Mouse (Mus musculus) induced T-regulatory cell, adult 2 months (primary cell): ENCODE data around the gene Gas2l2.

ENCODE experiments used
- DNase-seq: peaks from one replicate; pipeline ENCODE4 v3.0.0-alpha.2; 2012; ENCODE audit warnings: low read depth

Gene Gas2l2

DNA sequence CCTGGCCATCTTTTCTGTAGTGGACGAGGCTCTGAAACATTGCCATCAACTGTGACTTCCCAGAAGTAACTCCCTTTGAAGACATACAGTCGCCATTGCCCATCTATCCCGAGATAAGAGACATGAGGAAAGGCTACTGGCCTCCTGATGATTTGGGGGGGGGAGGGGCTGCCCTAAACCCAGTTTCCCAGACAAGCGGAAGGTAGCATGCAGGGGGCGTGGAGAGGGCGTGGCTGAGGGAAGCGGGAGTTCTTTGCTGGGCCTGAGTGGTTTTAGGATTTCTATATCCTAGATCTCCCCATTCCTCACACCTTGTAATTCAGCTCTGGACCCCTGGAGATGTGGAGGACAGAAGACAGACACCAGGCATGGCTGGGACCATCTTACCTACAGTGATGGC lies 14.6 kb upstream of the Gas2l2 start:
- peak; percentile 37 for DNase-seq

DNA sequence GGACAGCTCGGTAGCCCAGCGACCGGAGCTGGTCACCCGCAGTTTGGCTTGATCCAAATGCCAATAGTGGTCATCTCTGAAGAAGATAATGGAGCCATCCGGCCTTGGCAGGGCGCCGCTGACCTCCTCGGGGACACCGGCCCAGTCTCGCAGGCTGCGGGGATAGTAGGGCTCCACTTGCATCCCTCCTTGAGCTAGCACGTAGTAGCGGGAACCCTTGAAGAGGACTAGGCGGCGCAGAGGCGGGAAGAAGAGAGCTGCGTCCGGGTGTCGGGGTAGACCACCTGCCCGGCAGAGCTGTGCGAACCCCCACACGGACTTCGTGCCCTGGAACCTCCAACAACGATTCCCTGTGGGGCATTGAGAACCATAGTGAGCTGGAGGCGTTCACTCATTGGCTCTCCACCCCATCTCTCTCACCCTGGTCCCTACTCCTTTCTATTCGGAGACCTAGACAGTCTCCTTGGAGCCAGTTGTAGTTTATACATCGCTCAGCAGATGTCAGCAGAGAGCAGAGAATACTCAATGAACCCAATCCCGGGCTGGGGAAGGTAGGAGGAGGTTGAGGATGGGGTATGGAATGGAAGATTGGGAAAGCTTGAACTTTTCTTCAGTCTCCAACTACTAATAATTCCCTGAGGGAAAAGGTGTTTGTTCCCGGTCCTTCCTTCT lies 13.5 kb upstream of the Gas2l2 start:
- DNase-seq, result peak; percentile 86

DNA sequence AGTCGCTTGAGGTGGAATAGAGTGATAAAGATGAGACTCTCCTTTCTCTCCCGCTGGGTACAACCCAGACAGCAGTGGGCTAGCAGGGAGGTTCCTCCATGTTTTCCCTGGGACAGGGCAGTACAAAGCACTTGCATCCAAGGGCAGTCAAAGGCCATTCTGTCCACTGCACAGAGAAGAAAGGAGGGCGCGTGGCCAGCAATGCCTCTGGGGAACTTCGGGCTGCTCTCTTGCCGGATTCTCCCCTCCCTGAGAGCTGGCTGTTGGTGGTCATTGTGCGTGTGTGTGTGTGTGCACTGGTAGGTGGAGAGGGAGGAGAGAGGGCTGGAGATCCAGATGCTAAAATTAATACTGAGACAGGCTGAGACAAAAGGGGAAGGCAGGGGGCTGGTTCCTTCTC lies 12.0 kb upstream of the Gas2l2 start:
- no peak for DNase-seq

DNA sequence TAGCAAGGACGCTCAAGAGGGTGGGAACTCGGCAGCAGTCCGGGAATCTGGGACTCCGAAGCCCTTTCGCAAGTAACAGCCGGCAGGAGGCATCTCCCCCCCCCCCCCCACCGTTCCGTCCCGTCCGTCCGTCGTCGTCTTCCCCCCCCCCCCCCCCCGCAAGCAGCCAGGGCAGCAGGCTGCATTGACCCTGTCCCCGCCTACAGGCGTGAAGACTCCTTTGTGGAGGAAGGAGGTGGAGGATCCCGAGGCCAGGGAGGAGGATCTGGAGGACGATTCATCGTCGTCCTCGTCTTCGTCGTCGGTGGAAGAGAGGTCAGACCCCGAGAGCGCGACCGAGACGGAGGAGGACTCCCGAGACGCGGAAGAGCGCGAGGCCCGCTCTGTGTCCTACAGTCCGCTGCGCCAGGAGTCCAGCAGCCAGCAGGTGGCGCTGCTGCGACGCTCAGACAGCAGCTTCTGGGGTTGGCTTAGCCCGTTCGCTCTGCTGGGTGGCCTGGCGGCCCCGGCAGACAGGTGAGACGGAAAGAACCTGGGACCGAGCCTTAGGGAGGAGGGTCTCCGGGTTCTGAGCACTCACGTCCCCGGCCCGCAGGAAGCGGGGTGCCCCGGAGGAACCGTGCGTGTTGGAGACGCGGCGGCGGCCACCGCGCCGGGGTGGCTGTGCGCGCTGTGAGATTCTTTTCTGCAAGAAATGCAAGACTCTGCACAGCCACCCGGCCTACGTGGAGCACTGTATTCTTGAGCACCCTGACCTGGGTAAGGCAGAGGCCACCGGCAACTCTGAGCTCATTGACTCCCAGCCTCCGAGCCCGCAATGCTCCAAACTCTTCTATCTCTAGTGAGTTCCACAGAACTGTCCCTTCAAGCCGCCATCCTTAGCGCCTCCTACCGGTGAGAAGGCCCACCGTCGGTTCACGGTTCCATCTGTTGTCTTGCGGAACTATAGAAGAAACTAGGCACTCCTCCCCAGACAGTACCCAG lies 11.1 kb upstream of the Gas2l2 start:
- peak; percentile 97 for DNase-seq

DNA sequence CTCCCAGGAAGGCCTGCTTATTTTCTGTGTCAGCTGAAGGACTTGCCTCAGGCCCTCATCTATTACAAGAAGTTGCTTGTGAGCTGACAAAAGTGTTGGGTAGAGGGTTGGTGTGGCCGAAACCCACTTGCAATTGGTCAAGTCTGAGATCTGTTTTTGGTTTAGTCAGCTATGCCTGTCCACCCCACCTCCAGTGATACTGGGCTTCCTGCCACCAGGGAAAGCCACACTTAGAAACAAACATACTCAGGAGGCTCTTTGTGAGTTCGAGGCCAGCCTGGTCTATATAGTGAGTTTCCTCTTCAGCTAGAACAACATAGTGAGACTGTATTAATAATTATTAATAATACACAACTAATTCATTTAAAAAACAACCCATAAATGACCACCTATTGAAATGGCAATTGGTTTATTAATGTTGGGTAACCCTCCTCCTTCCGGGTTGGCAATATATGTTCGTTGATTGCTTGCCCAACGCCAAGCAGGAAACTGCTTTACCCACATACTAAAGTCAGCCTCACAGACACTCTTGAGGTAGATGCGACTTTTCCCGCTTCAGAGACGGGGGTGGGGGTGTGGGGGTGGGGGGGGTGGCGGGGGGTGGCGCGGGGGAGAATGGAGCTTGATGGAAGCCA lies 10.3 kb upstream of the Gas2l2 start:
- DNase-seq, result peak; percentile 43

DNA sequence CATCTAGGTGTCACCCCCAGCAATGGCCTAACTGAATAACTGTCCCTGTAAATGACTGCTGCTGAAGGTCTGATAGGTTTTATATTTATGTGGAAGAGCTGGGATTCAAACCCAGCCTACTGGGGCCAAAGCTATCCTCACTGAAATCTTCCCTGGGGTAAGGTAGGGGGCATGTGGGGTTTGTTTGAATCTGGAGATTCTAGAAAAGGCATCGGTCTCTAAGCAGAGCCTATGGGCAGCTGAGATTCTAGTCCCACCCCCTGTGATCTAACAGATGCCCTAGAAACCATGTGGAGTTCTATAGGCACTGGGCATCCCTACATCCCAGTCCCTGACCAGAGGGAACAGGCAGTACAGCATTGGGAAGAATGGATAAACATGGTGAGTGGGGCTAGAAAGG lies 8.1 kb upstream of the Gas2l2 start, which contains the start of gene 1700020L24Rik:
Gene 1700020L24Rik (plus strand): TSS at position 301 of the 400 bp plus-strand sequence.
- DNase-seq, result no peak

DNA sequence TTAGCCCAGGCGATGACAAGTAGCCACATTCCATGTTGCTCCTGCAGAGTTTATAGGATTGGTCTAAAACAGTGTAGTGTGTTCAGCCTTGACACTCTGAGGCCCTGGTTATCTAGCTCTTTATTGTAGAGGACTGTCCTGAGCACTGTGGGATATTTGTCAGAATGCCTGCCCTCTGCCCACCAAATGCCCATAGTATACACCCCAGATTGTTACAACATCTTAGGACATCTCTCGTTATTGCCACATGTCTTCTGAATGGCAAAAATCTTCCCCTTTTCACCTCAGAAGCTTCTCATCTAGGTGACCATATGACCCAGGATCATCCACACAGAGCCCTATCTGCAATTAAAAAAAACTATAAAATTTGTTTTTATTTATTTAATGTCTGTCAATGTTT lies 3.3 kb upstream of the Gas2l2 start:
- no peak for DNase-seq

DNA sequence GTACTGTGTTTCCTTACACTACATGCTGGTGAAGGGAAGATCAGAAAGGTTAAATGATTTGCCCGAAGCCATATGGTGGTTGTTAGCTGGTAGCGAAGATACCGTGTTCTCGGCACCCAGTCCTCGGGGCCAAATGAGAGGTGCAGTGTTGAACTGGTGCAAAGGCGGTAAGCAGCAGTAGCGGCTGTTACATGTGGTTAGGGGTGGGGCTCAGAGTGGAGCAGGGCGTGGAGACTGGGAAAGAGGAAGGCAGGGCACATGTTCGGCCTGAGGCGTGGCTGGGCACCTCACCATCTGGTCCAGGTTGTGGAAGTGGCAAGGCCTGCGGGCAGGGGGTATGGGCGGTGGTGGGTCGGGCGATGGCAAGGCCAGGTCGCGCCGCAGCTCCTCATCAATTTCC lies 2.3 kb downstream of the Gas2l2 start:
- DNase-seq, result peak; percentile 42

DNA sequence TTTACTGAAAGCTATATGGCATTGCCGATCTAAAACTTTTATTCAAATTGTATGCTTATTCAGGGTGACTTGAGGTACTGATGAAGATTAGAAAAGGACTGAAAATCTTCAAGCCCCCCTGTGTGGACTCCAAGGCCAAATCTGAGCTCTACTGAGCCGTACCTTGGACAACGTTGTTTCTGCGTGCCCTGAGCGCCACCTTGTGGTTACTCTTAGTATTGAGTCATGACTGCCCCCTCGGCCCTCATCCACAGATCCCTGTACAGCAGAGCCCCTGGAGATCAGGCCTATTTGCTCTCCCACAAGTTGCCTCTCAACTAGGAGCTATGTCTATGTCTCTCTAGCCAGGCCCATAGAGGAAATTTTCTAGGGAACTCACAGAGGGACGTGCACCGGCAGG lies 4.6 kb downstream of the Gas2l2 start:
- DNase-seq, result peak; percentile 84

DNA sequence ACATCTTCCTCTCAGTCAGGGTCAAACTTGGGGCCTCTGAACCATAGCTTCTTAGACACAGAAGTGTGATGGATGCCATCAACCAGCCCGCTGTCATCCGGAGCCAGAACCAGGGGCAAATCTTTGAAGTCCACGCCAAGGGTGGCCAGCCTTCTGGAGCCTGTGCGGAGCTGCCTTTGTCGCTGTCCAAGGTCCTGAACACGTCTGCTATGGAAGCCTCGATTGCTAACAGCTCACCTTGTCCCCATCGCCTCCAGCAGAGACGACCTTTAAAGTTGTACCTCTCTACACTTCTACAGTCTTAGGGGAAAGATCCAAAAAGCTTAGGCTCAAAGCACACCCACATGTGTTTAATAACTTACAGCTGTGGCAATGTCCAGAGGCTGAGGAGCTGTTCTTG lies 8.0 kb downstream of the Gas2l2 start:
- peak; percentile 83 for DNase-seq

DNA sequence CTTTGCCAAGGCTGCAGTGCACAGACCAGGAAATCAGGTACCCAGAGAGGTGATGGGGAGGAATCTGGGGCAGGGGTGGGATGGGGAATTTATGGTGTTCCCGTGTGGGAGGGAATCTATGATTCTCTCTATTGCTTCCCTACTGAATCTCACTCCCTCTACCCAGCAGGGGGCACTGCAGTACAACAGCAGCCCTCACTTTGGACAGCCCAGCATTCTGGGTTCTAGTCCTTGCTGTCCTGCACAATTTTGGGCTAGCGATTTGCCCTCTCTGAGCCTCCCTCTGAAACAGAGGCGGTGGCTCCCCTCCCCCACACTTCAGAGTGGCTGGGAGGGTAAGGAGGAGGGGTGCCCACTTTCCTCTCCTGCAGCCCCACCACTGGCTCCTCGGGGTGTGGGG lies 8.9 kb downstream of the Gas2l2 start:
- DNase-seq, result peak; percentile 46

DNA sequence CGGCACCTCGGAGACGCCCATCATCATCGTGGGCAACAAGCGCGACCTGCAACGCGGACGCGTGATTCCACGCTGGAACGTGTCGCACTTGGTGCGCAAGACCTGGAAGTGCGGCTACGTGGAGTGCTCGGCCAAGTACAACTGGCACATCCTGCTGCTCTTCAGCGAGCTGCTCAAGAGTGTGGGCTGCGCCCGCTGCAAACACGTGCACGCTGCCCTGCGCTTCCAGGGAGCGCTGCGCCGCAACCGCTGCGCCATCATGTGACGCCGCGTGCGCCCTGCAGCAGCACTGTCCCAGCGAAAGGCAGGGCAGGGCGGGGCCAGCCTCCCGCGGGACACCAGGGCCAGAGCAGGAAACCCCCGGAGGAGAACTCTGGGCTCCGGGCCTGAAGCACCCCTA lies 10.7 kb downstream of the Gas2l2 start:
- no peak for DNase-seq

DNA sequence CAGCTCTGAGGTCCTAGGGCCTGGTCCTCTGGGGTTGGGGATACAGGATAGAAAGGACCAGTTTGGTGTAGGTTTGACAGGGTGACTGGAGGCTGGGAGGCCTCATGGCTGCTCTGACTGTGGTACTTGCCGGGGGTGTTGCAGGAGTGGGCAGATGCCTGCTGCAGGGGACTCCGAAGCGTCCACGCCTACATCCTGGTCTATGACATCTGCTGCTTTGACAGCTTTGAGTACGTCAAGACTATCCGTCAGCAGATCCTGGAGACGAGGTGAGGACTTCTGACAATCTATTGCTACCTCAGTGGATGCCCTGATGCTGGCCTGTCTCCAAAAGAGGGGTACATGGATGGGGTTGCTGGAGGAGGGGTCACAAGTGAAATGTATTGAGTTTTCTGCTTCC lies 11.5 kb downstream of the Gas2l2 start:
- DNase-seq, result no peak

DNA sequence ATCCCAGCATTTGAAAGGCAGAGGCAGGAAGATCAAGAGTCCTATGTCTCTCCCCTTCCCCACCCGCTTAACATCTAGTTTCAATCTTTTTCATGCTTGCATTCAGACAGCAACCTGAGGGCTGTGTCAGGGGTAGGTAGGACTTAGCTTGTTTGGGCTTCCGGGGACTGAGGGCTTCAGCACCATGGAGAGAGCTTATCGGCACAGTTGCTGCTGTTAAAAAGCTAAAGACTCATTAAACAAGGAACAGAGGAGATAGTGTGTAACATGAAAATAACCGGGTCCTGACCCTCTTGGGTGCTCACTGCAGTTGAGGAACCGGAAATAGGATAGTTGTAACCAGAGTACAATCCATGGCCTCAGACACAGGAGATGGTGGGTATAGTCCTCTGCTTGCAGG lies 12.2 kb downstream of the Gas2l2 start:
- DNase-seq, result peak; percentile 74

DNA sequence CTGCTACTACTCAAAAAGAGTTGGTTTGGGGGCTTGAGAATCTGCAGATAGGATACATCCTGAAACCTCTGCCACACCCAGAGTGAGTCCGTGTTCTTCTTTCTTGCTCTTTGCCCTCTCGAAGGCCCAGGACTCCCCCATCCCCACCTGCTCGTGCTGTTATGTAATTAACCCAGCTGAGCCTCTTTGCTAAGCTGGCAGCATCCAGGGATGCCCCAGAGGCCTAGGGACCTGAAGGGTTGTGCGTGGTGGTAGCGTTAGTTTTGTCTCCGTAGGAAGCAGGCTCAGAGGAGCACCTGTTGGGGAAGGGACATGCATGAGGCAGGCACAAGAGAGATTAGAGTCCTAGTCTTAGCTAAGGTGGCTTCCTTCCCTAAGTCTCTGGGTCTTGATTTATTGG lies 18.7 kb downstream of the Gas2l2 start:
- DNase-seq, result no peak

DNA sequence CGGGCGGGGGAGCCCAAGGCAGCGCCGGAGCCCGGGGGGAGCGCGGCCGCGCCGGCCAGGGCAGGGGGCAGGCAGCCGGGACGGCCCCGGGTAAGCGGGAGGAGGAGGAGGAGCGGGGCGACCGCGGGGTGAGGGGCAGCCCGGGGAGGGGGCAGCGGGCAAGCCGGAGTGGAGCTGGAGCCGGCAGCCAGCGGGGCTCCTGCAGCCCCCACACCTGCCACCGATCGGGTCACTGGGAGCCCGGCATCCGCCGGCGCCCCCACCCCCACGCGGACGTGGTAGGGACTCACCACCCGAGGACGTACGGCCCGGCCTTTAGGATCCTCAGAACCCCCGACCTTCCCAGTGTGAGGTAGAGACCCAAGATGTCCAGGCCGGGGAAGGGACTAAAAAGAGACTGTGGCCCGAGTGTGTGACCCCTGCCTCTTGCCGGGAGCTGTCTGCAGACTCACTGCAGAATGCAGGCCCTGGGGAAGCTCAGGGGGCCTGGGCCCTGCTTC lies 19.4 kb downstream of the Gas2l2 start:
- DNase-seq, result no peak

DNA sequence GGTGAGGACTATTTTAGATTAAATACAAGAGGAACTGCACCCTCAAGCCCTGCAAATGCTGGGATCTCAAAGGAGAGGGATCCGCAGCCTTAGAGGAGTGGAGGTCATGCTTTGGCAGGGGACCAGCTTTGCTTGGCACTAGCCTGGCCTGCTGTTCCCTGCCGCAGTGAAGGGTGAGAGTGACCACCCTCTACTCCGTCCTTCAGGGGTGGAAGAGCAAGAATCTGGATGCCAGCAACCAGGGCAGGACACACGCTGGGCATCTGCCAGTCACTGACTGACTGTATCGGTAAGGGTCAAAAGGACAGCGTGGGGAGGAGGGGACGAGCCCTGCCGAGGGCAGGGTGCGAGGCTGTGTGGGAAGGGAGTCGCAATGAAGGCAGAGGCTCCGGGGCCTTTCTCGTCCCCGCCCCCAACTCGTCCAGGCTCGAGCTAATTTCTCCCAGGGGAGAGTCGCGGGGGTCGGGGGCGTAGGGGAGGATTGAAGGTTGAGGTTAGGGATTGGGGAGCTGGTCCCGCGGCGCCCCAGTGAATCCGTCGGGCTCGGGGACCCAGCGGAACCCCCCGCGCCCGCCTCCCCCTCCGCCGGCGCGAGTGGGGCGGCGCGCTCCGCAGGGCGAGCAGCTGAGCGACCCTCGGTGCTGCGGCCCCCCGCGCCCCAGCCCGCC lies 20.0 kb downstream of the Gas2l2 start, which contains the start of gene Rasl10b:
Gene Rasl10b (plus strand): TSS at position 51 of the 668 bp plus-strand sequence.
- DNase-seq, result no peak

DNA sequence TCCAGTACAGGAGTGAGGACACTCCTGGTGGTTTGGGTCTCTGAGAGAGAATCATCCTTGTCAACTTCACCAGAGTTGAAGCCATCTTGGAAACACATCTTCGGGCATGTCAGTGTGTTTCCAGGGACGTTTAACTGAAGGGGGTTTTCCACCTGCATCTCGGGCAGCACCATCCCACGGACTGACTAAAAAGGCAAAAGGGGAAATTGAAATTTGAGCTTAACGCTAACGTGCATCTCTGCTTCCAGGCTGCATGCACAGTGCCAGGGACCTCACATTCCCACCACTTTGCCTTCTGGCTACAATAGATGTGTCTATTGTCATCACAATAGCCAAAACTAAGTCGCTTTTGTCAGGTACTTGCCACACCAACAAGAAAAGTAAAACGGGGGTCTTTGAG lies 21.0 kb downstream of the Gas2l2 start:
- no peak for DNase-seq

DNA sequence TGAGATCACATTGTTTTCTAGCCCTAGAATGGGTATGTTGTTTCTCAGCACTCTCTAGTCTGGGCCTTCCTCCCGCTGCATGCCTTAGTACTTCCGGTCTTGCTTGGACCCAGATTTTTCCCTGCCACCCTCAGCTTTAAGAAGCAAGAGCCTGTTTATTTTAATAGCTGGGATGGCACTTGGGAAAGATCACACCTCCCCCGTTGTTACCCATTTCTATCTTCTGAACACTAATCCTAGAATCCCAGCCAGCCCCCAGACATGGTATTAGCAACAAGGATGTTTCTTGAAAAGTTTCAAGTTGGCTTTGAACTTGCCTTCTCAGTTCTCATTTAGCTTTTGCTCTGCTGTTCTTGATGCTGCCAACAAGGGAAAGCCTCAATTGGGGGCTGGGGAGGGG lies 22.9 kb downstream of the Gas2l2 start:
- DNase-seq, result no peak

DNA sequence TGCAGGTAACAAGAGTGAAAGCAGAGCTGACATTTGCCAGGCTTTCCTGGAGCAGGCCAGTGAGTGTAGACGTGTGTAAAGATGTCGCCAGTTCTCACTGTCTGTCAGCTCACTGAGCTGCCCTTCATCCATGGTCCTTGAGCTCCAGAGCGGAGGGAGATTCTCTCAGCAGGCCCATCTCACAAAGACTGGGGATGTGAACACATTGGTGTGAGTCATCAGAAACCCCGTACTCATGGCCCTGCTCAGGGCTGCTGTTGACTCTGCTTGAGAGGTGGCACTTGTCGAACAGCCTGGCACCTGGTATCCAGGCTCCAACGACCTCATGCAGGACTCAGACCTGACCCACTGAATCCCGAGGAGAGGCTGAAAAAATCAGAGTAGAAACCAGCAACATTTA lies 25.5 kb downstream of the Gas2l2 start:
- no peak for DNase-seq

DNA sequence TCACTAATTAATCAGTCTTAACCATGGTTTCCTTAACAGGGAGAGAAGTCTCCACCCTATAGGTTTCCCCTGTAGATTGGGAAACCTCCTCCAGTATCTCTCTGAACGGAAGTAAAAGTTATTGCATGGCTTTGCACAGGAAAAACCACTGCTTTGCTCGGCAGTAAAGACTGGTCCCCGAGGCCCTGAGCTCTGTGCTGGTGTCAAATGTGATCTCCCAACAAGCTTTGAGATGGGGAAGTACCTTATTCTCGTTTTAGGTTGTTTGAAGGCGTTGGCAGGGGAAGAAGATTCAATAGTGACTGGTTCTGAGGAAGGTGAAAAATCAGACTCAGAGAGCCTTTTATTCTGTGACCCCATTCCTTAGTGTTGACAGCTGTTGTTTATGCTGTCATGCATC lies 30.5 kb downstream of the Gas2l2 start:
- DNase-seq, result no peak

DNA sequence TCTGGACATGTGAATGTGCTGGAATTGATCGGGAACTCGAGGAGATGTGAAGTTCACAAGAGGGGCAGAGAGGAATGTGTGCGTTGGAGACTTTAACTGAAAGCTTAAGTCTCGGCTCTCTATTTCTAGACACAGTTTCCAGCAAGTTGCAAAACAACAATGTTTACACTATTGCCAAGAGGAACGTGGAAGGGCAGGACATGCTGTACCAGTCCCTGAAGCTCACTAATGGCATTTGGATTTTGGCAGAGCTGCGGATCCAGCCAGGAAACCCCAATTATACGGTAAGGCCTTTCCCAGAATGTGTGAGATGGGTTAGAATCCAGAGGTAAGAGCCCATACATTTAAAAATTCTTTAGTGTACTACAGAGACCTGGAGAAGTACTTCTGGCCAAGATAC lies 31.6 kb downstream of the Gas2l2 start:
- DNase-seq, result no peak
